Mouse (Mus musculus) hindbrain, embryonic 12.5 days (tissue): ENCODE results near the gene Olfr1346. TPM values are rescaled to one million over a fixed set of nuclear protein-coding genes. Genes with fewer than 3 reads are reported as not detected.

Experiments used
- ATAC-seq: fragments of 200-750 bp; cut with Nextera tagmentation; 2 replicates; pipeline ENCODE4 v1.8.0; 2017; ENCODE audit warnings: moderate TSS enrichment; ENCODE audit not compliant: low FRiP score
- H3K27ac ChIP-seq: fragments of 300-500 bp; sonication (generic); 2 replicates; pipeline ENCODE4 v1.5.1; 2016; ENCODE audit warnings: mild to moderate bottlenecking
- H3K27me3 ChIP-seq: fragments of 300-500 bp; sonication (generic); 2 replicates; pipeline ENCODE4 v1.6.1; 2016; ENCODE audit warnings: mild to moderate bottlenecking
- H3K36me3 ChIP-seq: fragments of 300-500 bp; sonication (generic); 2 replicates; pipeline ENCODE4 v1.6.1; 2016; ENCODE audit warnings: mild to moderate bottlenecking
- H3K4me1 ChIP-seq: fragments of 300-500 bp; sonication (generic); 2 replicates; pipeline ENCODE4 v1.6.1; 2016
- H3K4me2 ChIP-seq: fragments of 300-500 bp; sonication (generic); replicated peaks from 2 replicates; pipeline ENCODE4 v1.6.1; 2016; ENCODE audit warnings: mild to moderate bottlenecking
- H3K4me3 ChIP-seq: fragments of 300-500 bp; sonication (generic); 2 replicates; pipeline ENCODE4 v1.5.1; 2016; ENCODE audit warnings: mild to moderate bottlenecking
- H3K9ac ChIP-seq: fragments of 300-500 bp; sonication (generic); 2 replicates; pipeline ENCODE4 v1.6.1; 2016; ENCODE audit warnings: mild to moderate bottlenecking, moderate library complexity
- H3K9me3 ChIP-seq: fragments of 300-500 bp; sonication (generic); replicated peaks from 2 replicates; pipeline ENCODE4 v1.6.1; 2016; ENCODE audit warnings: mild to moderate bottlenecking
- WGBS: fragments of 180-500 bp; shearing (Covaris S2); methylation state at CpG from one replicate; pipeline ENCODE4 v1.1.7; 2016; 5-methylcytosine and 5-hydroxymethylcytosine counted together
- polyA plus RNA-seq: library from polyadenylated mRNA; unstranded; fragments of >200 nt; fragmentation: Nextera tagmentation; extraction: Ambion mirVana; gene quantifications from 2 replicates; pipeline ENCODE4 v1.2.1, GENCODE M21; 2016

The Olfr1346 gene
- polyA plus RNA-seq, 1 experiment from 2014 or later = not detected

GRCm38 (mm10) chr7:6521666-6522065 is 54.8 kb downstream of the Olfr1346 start:
- Histone ChIP-seq H3K36me3 (no peaks in the 10 kb centered on the region), H3K27me3 (no peaks in the 10 kb centered on the region), H3K4me1 (no peaks in the 10 kb centered on the region), H3K9me3 (peaks cover 2% of the 10 kb centered on the region; the same call in 1 of the 2 replicates), H3K4me3 (no peak overlapping the region), H3K4me2 (no peak overlapping the region), H3K9ac (no peak overlapping the region), H3K27ac (no peak overlapping the region)
- WGBS = 43% methylated on average over 1 of the region's 1 CpGs
- ATAC-seq = no peak

- Histone ChIP-seq H3K36me3 (no peaks in the 10 kb centered on the region), H3K4me1 (no peaks in the 10 kb centered on the region), H3K27ac (no peak within 1 kb of the TSS), H3K4me3 (no peak within 1 kb of the TSS), H3K27me3 (no peaks in the 10 kb centered on the region), H3K9me3 (peaks cover 9% of the 10 kb centered on the region; the same call in 1 of the 2 replicates), H3K4me2 (no peak within 1 kb of the TSS), H3K9ac (no peak within 1 kb of the TSS)
- 79% methylated on average over 5 of the region's 5 CpGs for WGBS
- ATAC-seq = no peak
These were observed 55.9 kb downstream of the Olfr1346 start, which contains the start of gene Olfr1349 for GRCm38 (mm10) chr7:6522850-6523249. TSS of gene Olfr1349 (minus strand) at chr7:6522950.

GRCm38 (mm10) chr7:6525001-6525400 is 58.1 kb downstream of the Olfr1346 start:
- Histone ChIP-seq H3K9me3 (peaks cover 12% of the 10 kb centered on the region; the same call in 1 of the 2 replicates), H3K36me3 (no peaks in the 10 kb centered on the region), H3K27ac (no peak overlapping the region), H3K4me2 (no peak overlapping the region), H3K4me1 (no peaks in the 10 kb centered on the region), H3K27me3 (no peaks in the 10 kb centered on the region), H3K9ac (no peak overlapping the region), H3K4me3 (no peak overlapping the region)
- no peak for ATAC-seq
- WGBS = 62% methylated on average over 3 of the region's 3 CpGs

GRCm38 (mm10) chr7:6526141-6526540 is 59.2 kb downstream of the Olfr1346 start:
- WGBS = 67% methylated on average over 5 of the region's 5 CpGs
- peaks cover 10% of the 10 kb centered on the region; the same call in 1 of the 2 replicates for H3K9me3 ChIP-seq

More at GRCm38 (mm10) chr7:6526141-6526540, 59.2 kb downstream of the Olfr1346 start:
- no peaks in the 10 kb centered on the region for H3K36me3 ChIP-seq
- H3K4me3 ChIP-seq = no peak overlapping the region
- H3K4me1 ChIP-seq = no peaks in the 10 kb centered on the region
- no peak overlapping the region for H3K9ac ChIP-seq
- H3K27ac ChIP-seq = no peak overlapping the region
- no peak overlapping the region for H3K4me2 ChIP-seq
- ATAC-seq = no peak
- no peaks in the 10 kb centered on the region for H3K27me3 ChIP-seq

Other genes with a start within 250 kb of the Olfr1346 start
- gene Zscan5b, start 244.8 kb upstream of the Olfr1346 start, polyA plus RNA-seq = not detected in 2 replicates
- gene Epp13, start 214.4 kb upstream of the Olfr1346 start, polyA plus RNA-seq = not detected in 2 replicates
- 15.5 and 19.7 TPM in 2 replicates for gene Zfp667, start 180.5 kb upstream of the Olfr1346 start, polyA plus RNA-seq
- gene Zfp583, start 135.8 kb upstream of the Olfr1346 start, polyA plus RNA-seq = 10.8 and 12.1 TPM in 2 replicates
- gene Gm3854, start 123.3 kb upstream of the Olfr1346 start, polyA plus RNA-seq = 4.8 and 5.4 TPM in 2 replicates
- gene Zfp78, start 103.8 kb upstream of the Olfr1346 start, polyA plus RNA-seq = 2.8 and 3.0 TPM in 2 replicates
- 15.9 and 16.4 TPM in 2 replicates for gene Zfp28, start 83.8 kb upstream of the Olfr1346 start, polyA plus RNA-seq
- 1.5 TPM in 2 replicates for gene Smim17, start 68.4 kb upstream of the Olfr1346 start, polyA plus RNA-seq
- not detected in 2 replicates for gene Gm20715, start 56.8 kb upstream of the Olfr1346 start, polyA plus RNA-seq
- gene Olfr1344, start 28.4 kb upstream of the Olfr1346 start, polyA plus RNA-seq = not detected in 2 replicates
- not detected in 2 replicates for gene Olfr1336, start 10.9 kb upstream of the Olfr1346 start, polyA plus RNA-seq
- not detected in 2 replicates for gene Olfr5, start 19.8 kb downstream of the Olfr1346 start, polyA plus RNA-seq
- gene Olfr1347, start 32.7 kb downstream of the Olfr1346 start, polyA plus RNA-seq = not detected in 2 replicates
- gene Olfr1348, start 41.6 kb downstream of the Olfr1346 start, polyA plus RNA-seq = not detected in 2 replicates
- not detected in 2 replicates for gene Olfr1349, start 55.8 kb downstream of the Olfr1346 start, polyA plus RNA-seq
- gene Olfr1350, start 97.7 kb downstream of the Olfr1346 start, polyA plus RNA-seq = not detected in 2 replicates
- 2.3 and 3.0 TPM in 2 replicates for gene Zim1, start 229.3 kb downstream of the Olfr1346 start, polyA plus RNA-seq